Mouse (Mus musculus): ENCODE data around the gene Kdm2b.

DNA sequence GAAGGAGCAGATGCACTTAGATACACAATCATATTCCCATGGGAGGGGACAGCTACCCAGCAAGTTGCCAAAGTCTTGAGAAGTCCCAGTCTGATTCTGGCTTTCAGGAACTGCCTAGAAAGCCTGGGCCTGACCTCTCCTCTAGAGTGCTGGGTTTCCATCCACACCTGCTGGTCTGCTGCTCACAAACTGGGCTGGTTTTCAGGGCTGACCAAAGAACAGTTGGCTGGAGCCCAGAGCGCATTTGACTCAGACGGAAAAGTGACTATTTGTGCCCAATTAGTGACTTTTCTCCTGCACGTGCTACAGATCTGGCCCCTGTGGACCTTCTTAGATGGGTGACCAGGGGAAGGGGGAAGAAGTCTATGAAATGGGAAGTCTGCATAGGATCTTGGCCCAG, 50.9 kb downstream of the Kdm2b start:
- TF ChIP-seq CTCF (IDR thresholded peaks at IDR 0.05; ENCODE audit: borderline replicate concordance, control insufficient read depth, extremely low read depth, insufficient read depth, low read length, poor library complexity) (no peak), POLR2A (IDR thresholded peaks at IDR 0.05; ENCODE audit: control insufficient read depth, extremely low read depth, insufficient read depth, low read length, poor library complexity) (no peak)
